Mouse (Mus musculus) G1E (cell line): ENCODE data around the gene Gm10840.

Experiments
- CTCF ChIP-seq: IDR thresholded peaks from 2 replicates; pipeline ENCODE4 v1.5.1; 2012; ENCODE audit warnings: low read depth, low read length, inconsistent platforms, mixed read lengths
- GATA1 ChIP-seq: IDR thresholded peaks from 2 replicates; pipeline ENCODE4 v1.6.1; 2012; ENCODE audit warnings: borderline replicate concordance, low read length, inconsistent platforms, mixed read lengths
- POLR2AphosphoS5 ChIP-seq: IDR thresholded peaks from 2 replicates; pipeline ENCODE4 v1.6.1; 2012; ENCODE audit warnings: low read depth, low read length, inconsistent platforms; ENCODE audit not compliant: insufficient replicate concordance
- TAL1 ChIP-seq: conservative IDR thresholded peaks from 2 replicates; pipeline ENCODE4 v1.6.1; 2012; ENCODE audit warnings: low read depth, low read length, inconsistent platforms, mixed read lengths

DNA sequence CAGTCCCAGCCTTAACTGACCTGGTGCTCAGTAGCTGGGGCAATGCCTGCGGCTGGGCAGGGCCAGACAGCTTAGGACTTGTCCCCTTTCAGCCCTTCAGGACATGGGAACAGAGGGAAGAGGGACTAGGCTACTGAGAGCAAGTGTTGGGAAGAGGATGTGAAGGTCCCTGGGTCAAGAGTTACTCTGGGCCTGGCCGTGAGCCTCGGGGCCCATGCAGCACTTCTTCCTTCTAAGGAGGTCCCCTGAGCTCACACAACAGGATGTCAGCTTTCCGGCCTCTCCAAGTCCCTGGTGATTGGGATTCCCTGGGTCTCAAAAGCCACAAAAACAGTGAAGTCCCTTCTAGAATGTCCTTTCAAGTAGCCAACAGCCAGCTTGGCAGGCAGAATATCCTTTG is 2.9 kb downstream of the Gm10840 start:
- no peak for TF ChIP-seq CTCF
- no peak for TF ChIP-seq GATA1
- TF ChIP-seq POLR2AphosphoS5, result no peak
- TF ChIP-seq TAL1, result no peak
